Mouse (Mus musculus) G1E (cell line): ENCODE measurements around the gene Mab21l1. TPM values are rescaled to one million over a fixed set of nuclear protein-coding genes. Genes with fewer than 3 reads are reported as not detected.

Source experiments
- ATAC-seq: 2 replicates; pipeline ENCODE4 v1.8.0; 2016; ENCODE audit warnings: mild to moderate bottlenecking; ENCODE audit not compliant: insufficient number of reproducible peaks, poor library complexity, low FRiP score, severe bottlenecking; ENCODE audit errors: extremely low read depth
- DNase-seq: peaks from one replicate; pipeline ENCODE4 v3.0.0; 2012; ENCODE audit warnings: low spot score
- H3K27me3 ChIP-seq: 2 replicates; pipeline ENCODE4 v1.6.1; 2012; ENCODE audit warnings: mild to moderate bottlenecking, low read length, inconsistent platforms; ENCODE audit not compliant: insufficient read depth
- H3K36me3 ChIP-seq: replicated peaks from 2 replicates; pipeline ENCODE3; 2012; ENCODE audit warnings: mild to moderate bottlenecking, inconsistent platforms
- H3K4me1 ChIP-seq: 2 replicates; pipeline ENCODE4 v1.6.1; 2012; ENCODE audit warnings: low read depth, low read length, inconsistent platforms, mixed read lengths; ENCODE audit not compliant: insufficient read depth
- H3K4me3 ChIP-seq: 2 replicates; pipeline ENCODE4 v1.5.1; 2012; ENCODE audit warnings: low read depth, mild to moderate bottlenecking, inconsistent platforms, low read length, moderate library complexity, mixed read lengths
- H3K9me3 ChIP-seq: replicated peaks from 2 replicates; pipeline ENCODE4 v1.6.1; 2012; ENCODE audit warnings: inconsistent platforms
- CTCF ChIP-seq: IDR thresholded peaks from 2 replicates; pipeline ENCODE4 v1.5.1; 2012; ENCODE audit warnings: low read depth, low read length, inconsistent platforms, mixed read lengths
- GATA1 ChIP-seq: IDR thresholded peaks from 2 replicates; pipeline ENCODE4 v1.6.1; 2012; ENCODE audit warnings: borderline replicate concordance, low read length, inconsistent platforms, mixed read lengths
- GATA2 ChIP-seq: IDR thresholded peaks from 2 replicates; pipeline ENCODE4 v1.6.1; 2012; ENCODE audit warnings: low read depth, low read length, inconsistent platforms, borderline replicate concordance
- POLR2AphosphoS5 ChIP-seq: IDR thresholded peaks from 2 replicates; pipeline ENCODE4 v1.6.1; 2012; ENCODE audit warnings: low read depth, low read length, inconsistent platforms; ENCODE audit not compliant: insufficient replicate concordance
- TAL1 ChIP-seq: conservative IDR thresholded peaks from 2 replicates; pipeline ENCODE4 v1.6.1; 2012; ENCODE audit warnings: low read depth, low read length, inconsistent platforms, mixed read lengths
- polyA plus RNA-seq: library from polyadenylated mRNA; stranded (reverse); fragments of >175 nt; gene quantifications from 2 replicates; pipeline ENCODE4 v1.2.3, GENCODE M21; 2012
- total RNA-seq, 2 experiments: library from RNA; stranded (forward) in 1 of 2; stranded (reverse) in 1 of 2; fragments of 200-1000 nt in 1 of 2; fragments of >200 nt in 1 of 2; fragmentation: Nextera tagmentation in 1 of 2; gene quantifications; 2 replicates each; pipeline ENCODE4 v1.2.3; 2014 to 2017

Gene Mab21l1
- total and polyA plus RNA-seq, 3 experiments, result 0.16 TPM; not detected in 2

GRCm38 (mm10) chr3:55793842-55794575 lies 11.7 kb downstream of the Mab21l1 start:
- DNase-seq, result no peak
- no peaks in the 10 kb centered on the region for H3K4me1 ChIP-seq
- H3K27me3 ChIP-seq, result no peaks in the 10 kb centered on the region
- no peak for ATAC-seq
- peaks cover 7% of the 10 kb centered on the region for H3K9me3 ChIP-seq
- H3K36me3 ChIP-seq, result no peaks in the 10 kb centered on the region
- no peak overlapping the region for H3K4me3 ChIP-seq
- TF ChIP-seq GATA1, result no peak

- Histone ChIP-seq H3K36me3 (no peaks in the 10 kb centered on the region), H3K4me1 (no peaks in the 10 kb centered on the region), H3K9me3 (peaks cover 7% of the 10 kb centered on the region), H3K4me3 (no peak overlapping the region), H3K27me3 (no peaks in the 10 kb centered on the region)
- ATAC-seq, result no peak
- TF ChIP-seq POLR2AphosphoS5, result no peak
- no peak for TF ChIP-seq GATA2
- no peak for TF ChIP-seq TAL1
- no peak for TF ChIP-seq GATA1
- TF ChIP-seq CTCF, result no peak
- DNase-seq, result no peak
These were observed 12.5 kb downstream of the Mab21l1 start for GRCm38 (mm10) chr3:55794768-55795167.

GRCm38 (mm10) chr3:55814993-55815625 lies 32.8 kb downstream of the Mab21l1 start:
- no peaks in the 10 kb centered on the region for H3K36me3 ChIP-seq
- DNase-seq, result no peak
- H3K9me3 ChIP-seq, result peaks cover 4% of the 10 kb centered on the region
- no peak for ATAC-seq
- no peak overlapping the region for H3K4me3 ChIP-seq
- H3K27me3 ChIP-seq, result no peaks in the 10 kb centered on the region
- H3K4me1 ChIP-seq, result no peaks in the 10 kb centered on the region
- no peak for TF ChIP-seq GATA2
- no peak for TF ChIP-seq TAL1
- no peak for TF ChIP-seq CTCF
- no peak for TF ChIP-seq GATA1
- no peak for TF ChIP-seq POLR2AphosphoS5

- ATAC-seq (no peak), DNase-seq (no peak)
- TF ChIP-seq GATA1, result no peak
- no peak for TF ChIP-seq POLR2AphosphoS5
- TF ChIP-seq CTCF, result no peak
- TF ChIP-seq TAL1, result no peak
- no peak for TF ChIP-seq GATA2
- Histone ChIP-seq H3K4me1 (no peaks in the 10 kb centered on the region), H3K9me3 (peaks cover 6% of the 10 kb centered on the region), H3K4me3 (no peak overlapping the region), H3K36me3 (no peaks in the 10 kb centered on the region), H3K27me3 (no peaks in the 10 kb centered on the region)
These were observed 33.8 kb downstream of the Mab21l1 start for GRCm38 (mm10) chr3:55816096-55816495.

- ATAC-seq (no peak; the same call in 1 of the 2 replicates), DNase-seq (no peak)
- Histone ChIP-seq H3K4me3 (no peak overlapping the region), H3K27me3 (no peaks in the 10 kb centered on the region), H3K9me3 (peaks cover 6% of the 10 kb centered on the region), H3K36me3 (no peaks in the 10 kb centered on the region), H3K4me1 (no peaks in the 10 kb centered on the region)
- TF ChIP-seq GATA2 (no peak), POLR2AphosphoS5 (no peak), CTCF (no peak), GATA1 (no peak), TAL1 (no peak)
These were observed 34.5 kb downstream of the Mab21l1 start for GRCm38 (mm10) chr3:55816638-55817375.

GRCm38 (mm10) chr3:55818082-55818481 lies 35.8 kb downstream of the Mab21l1 start:
- H3K36me3 ChIP-seq, result no peaks in the 10 kb centered on the region
- H3K9me3 ChIP-seq, result peaks cover 6% of the 10 kb centered on the region
- DNase-seq, result no peak
- TF ChIP-seq GATA2, result no peak
- no peak for TF ChIP-seq CTCF
- no peak for TF ChIP-seq TAL1
- TF ChIP-seq POLR2AphosphoS5, result no peak
- no peak for TF ChIP-seq GATA1
- no peaks in the 10 kb centered on the region for H3K27me3 ChIP-seq
- H3K4me1 ChIP-seq, result no peaks in the 10 kb centered on the region
- ATAC-seq, result no peak
- no peak overlapping the region for H3K4me3 ChIP-seq
